Mouse (Mus musculus): ENCODE measurements around the gene Tmem19.

The Tmem19 gene

GRCm38 (mm10) chr10:115361840-115362622, at the start of gene Tmem19:
Tmem19 (minus strand) TSS chr10:115362501.
- DNase-seq = peak; percentile 98

GRCm38 (mm10) chr10:115406393-115406792, 44.1 kb upstream of the Tmem19 start:
- DNase-seq = peak; percentile 59

DNA sequence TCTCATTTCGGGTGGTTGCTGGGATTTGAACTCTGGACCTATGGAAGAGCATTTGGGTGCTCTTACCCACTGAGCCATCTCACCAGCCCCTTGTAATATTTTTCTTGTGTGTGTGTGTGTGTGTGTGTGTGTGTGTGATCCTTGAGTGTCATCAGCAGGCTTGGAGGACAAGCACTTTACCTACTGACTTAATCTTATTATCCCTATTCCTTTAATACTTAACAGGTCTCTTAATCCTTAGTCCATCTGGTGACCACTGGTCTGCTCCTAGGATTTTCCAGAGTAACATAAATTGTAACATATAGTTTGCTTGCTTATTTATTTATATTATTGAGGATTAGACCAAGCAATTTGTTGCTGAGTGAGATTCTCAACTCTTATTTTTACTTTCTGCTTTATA, 29.6 kb upstream of the Tmem19 start:
- no peak for DNase-seq

- no peak for DNase-seq
Measured at GRCm38 (mm10) chr10:115391076-115391475, 28.8 kb upstream of the Tmem19 start.

- DNase-seq = no peak
Measured at GRCm38 (mm10) chr10:115387891-115388290, 25.6 kb upstream of the Tmem19 start.

DNA sequence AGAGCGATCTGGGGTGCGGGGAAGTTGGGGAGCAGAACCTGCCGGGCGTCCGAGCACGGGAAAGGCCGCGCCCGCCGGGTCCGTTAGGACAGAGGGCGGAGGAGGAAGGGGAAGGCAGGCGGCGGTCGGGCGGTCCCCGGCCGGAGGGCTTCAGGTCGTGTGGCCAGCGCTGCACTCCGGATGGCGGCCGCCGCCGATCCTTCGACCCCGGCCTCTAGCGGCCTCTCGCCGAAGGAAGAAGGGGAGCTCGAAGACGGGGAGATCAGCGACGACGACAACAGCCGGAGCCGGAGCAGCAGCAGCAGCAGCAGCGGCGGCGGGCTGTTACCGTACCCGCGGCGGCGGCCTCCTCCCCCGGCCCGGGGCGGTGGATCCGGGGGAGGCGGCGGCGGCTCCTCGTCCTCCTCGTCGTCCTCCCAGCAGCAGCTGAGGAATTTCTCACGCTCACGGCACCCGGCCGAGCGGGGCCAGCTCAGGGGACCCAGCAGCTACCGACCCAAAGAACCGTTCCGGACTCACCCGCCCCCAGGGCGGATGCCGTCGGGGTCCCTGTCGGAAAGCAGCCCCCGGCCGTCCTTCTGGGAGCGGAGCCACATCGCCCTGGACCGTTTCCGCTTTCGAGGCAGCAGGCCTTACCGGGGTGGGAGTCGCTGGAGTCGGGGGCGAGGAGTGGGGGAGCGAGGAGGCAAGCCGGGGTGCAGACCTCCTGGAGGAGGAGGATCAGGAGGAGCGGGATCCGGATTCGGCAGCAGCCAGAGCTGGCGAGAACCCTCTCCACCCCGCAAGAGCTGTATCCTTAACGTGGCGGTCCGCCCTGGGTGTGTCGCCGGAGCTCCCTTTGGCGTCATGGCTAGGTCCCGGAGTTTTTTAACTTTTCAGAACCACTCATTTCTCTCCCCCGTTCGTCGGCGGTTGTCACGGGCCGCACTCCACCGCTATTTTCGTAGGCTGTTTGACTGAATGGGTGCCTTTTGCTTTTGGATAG, 23.0 kb upstream of the Tmem19 start:
- peak; percentile 69 for DNase-seq

DNA sequence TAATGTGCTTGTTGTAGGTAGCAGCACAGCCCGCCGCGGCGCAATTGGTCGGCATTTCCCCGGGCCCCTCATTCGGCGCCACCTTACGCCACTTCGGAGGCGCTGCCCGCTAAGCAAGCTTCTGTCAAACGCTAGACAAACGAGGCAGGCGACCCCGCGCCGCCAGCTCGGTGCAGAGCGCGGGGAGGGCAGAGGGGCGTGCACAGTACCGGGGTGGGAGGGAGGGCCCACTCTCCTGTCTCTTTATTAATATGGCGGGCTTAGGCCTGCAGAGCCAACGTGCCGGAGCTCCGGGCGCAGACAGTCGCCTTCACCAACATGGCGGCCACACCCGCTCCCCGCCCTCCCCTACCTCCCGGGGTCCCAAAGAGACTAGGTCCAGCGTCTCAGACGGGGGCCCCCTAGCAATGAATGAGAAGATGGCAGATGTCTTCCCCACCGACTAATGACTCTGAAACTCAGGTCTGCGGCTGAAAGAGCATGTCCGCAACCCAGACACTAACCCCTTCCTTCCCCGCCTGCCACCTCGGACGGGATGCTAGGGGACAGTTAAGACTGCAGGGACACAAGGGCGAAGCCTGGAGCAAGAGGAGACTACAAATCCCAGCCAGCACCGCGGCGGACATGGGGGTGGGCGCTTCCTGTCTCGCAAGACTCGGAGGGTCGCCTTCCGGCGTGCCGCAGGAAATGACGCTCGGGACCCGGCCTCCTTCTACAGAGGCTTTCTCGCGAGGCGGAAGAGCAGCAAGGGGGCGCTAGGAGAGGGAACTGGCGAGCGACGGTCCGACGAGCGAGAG, 22.1 kb upstream of the Tmem19 start, which contains the start of the genes Thap2 and Zfc3h1:
Gene Thap2, minus strand, starts transcription at position 223 of the 797 bp plus-strand sequence.
Gene Zfc3h1, plus strand, starts transcription at position 739 of the 797 bp plus-strand sequence.
- DNase-seq = peak; percentile 99

DNA sequence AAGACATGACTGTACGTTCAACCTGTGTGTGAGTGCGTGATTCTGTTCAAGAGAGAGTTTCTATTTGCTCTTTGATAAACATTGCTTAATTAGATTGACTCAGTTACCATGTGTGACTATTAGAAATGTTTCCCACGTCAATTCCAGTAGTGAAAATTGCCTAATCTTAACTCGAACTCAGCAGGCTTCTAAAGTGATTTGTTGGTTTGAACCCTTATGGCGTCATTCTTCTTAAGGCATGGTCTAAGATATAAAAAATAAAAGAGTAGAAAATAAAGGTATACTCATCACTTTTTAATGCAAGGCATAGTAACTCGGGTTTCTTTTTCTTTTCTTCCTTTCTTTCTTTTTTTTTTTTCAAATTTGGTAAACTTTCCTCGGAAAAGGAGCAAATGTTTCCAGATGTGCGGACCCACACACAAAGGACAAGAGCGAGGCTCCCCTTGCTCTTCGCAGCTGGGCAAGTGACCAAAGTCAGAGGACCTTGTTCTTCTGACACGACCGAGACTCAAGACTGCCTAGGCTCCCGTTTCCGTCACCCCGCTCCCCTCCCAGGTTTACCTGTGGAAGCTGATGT, 21.4 kb upstream of the Tmem19 start:
- DNase-seq = no peak

DNA sequence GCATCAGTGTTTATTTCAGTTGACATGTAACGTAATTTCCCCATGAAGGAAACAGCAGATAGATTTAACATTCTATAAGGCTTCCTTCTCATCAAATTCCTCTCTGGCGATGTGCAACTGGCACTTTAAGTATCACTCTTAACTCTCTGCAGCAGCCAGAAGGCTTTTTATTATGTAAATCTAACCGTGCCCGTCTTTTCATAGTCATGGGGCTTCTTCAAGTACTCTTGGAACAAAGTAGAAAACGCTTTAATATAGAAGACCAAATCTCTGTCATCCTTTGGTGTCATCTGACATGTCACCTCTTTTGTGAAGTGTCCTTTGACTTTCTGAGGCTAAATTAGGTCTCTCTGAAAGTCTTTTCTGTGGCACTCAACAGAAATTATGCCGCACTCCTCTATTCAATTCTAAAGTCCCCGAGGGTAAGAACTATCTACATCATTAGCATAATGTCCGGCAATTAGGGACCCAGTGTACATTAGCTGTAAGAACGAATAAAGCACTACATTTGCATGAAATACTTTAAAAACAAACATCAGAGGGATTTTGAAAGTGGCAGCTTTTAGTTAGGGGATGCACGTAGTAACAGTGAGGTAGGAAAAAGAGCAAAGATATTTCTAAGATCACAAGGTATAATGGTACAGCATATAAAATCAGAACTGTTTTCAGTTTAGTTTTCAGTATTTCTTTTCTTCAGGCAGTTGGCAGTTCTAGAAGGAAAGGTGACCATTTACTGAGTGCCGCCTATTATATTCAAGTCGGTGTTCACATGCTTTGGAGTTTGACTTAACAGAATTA, 20.7 kb upstream of the Tmem19 start:
- no peak for DNase-seq

DNA sequence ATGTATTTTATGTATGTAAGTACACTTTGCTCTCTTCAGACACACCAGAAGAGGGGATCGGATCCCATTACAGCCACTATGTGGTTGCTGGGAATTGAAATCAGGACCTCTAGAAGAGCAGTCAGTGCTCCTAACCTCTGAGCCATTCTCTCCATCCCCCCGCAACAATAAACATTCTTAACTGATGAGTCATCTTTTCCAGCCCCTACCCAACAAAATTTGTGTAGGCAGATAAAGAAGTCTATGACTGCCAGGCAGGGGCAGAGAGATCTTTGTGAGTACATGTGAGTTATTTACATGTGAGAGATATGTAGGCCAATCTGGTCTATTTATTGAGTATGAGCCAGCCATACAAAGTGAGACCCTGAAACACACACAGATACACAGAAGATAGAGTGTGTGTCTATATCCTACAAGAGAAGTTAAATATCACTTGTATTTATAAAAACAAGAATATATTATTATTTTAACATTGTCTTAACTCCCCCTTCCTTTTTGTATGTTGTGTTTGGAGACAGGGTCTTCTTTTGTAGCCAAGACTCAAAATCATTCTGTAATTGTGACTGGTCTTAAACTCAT, 19.3 kb upstream of the Tmem19 start:
- DNase-seq = no peak

DNA sequence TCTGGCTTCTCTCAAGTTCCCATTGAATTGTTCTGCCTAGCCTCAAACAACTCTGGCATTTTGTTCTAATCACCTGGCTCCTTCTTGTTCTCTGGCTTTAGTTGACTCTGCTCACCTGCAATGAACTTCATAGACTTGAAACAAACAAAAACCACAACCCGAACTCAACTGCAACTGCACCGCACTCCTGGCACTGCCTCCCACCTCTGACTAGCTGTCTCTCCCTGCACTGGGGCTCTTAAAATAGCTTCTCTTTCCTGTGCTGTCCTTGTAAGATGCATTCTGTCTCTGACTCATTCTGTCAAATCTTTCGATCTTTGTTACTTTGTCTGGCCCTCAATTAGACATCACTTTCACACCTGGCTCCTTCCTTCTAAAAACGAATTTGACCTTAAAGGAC, 850 bp upstream of the Tmem19 start:
- no peak for DNase-seq

GRCm38 (mm10) chr10:115362623-115362964, 293 bp upstream of the Tmem19 start:
- DNase-seq = no peak

- peak; percentile 69 for DNase-seq
Measured at GRCm38 (mm10) chr10:115359066-115359465, 3.2 kb downstream of the Tmem19 start.

- DNase-seq = no peak
Measured at GRCm38 (mm10) chr10:115358216-115358919, 3.9 kb downstream of the Tmem19 start.

DNA sequence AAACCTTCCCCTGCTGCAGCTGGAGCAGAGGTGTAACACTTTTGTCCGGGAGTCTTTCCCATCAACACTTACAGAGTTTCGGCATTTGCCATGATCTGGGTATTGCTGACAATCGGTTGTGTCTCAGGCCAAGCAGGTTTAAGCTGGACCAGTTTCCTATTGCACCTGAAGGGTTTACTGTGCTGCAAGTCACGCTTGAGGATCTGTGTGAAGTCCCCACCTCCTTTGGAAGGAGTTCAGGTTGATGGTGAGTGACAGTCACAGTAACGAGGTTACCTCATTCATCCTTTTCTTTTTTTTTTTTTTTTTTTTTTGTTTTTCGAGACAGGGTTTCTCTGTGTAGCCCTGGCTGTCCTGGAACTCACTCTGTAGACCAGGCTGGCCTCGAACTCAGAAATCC, 6.2 kb downstream of the Tmem19 start:
- DNase-seq = no peak

- DNase-seq = no peak
Measured at GRCm38 (mm10) chr10:115355016-115355415, 7.3 kb downstream of the Tmem19 start.

GRCm38 (mm10) chr10:115354553-115354952, 7.7 kb downstream of the Tmem19 start:
- no peak for DNase-seq

GRCm38 (mm10) chr10:115350810-115351397, 11.4 kb downstream of the Tmem19 start:
- DNase-seq = no peak

DNA sequence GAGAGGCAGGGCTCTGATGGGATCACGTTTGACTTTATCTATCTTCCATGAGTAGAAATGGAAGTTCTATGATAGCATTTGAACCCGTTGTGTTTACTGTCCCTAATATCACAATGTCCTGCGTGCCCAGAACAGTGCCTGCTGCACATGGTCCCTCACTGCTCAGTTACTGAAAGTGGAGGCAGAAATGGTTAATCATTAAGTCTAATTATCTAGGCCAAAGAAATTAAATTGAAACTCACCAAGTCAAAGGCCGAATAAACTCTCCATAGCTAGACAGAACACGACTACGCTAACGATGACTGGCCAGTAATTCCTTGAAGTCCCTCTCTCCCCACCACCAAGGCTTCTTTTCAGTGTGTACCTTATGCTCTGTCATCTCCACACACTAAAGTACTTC, 12.8 kb downstream of the Tmem19 start:
- peak; percentile 29 for DNase-seq

DNA sequence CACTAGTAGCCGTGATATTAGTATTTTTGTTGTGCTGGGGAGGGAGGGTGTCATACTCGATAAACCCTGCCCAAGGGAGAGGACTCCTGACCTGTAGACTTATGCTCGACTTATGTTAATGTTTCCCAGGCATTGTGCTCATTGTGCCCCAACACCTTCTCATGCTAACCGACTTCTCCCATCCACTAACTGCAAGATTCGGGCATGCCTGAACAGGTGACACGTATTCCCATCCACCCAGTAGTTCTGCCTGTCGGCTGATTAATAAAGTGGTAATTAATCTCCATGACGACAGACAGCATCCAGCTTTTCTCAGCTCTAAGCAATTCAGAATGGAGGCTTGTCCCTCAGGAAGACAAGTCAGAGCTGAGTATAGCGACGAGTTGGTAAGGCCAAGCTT, 13.3 kb downstream of the Tmem19 start:
- DNase-seq = no peak
